Mouse (Mus musculus): ENCODE measurements around the gene Catip. TPM values are rescaled to one million over a fixed set of nuclear protein-coding genes. Genes with fewer than 3 reads are reported as not detected.

Catip gene
- polyA plus RNA-seq, 1 experiment from 2014 or later: 1.6 TPM

MicroRNAs within 50 kb of the gene (microRNA counts, 519-probe panel; counts per million panel counts)
- microRNA mmu-miR-26b: 3,726 counts per million, percentile 52 among the panel's probes with 10 or more counts

Small RNA genes within 50 kb of the gene (microRNA-seq; reads per million reads assigned to microRNA genes)
- gene Mir26b: 16,060 reads per million, percentile 97 among the genes with 10 or more reads in this experiment

Other genes starting within 250 kb of the Catip start
- gene Tns1, start 237.7 kb upstream of the Catip start, polyA plus RNA-seq (2015; fragmentation: Nextera tagmentation; extraction: Ambion mirVana): 10.3 and 13.0 TPM in 2 replicates
- 0.57 and 0.60 TPM in 2 replicates for gene Rufy4, start 236.6 kb upstream of the Catip start, polyA plus RNA-seq (2015; fragmentation: Nextera tagmentation; extraction: Ambion mirVana)
- gene Cxcr2, start 208.1 kb upstream of the Catip start, polyA plus RNA-seq (2015; fragmentation: Nextera tagmentation; extraction: Ambion mirVana): 0.10 and 0.17 TPM in 2 replicates
- not detected in 2 replicates for gene Cxcr1, start 167.5 kb upstream of the Catip start, polyA plus RNA-seq (2015; fragmentation: Nextera tagmentation; extraction: Ambion mirVana)
- 390 and 405 TPM in 2 replicates for gene Arpc2, start 126.0 kb upstream of the Catip start, polyA plus RNA-seq (2015; fragmentation: Nextera tagmentation; extraction: Ambion mirVana)
- 0.42 TPM in 1 of 2 replicates, not detected in the other for gene Gpbar1, start 83.6 kb upstream of the Catip start, polyA plus RNA-seq (2015; fragmentation: Nextera tagmentation; extraction: Ambion mirVana)
- 199 and 206 TPM in 2 replicates for gene Aamp, start 77.4 kb upstream of the Catip start, polyA plus RNA-seq (2015; fragmentation: Nextera tagmentation; extraction: Ambion mirVana)
- 98.2 and 102 TPM in 2 replicates for gene Pnkd, start 77.2 kb upstream of the Catip start, polyA plus RNA-seq (2015; fragmentation: Nextera tagmentation; extraction: Ambion mirVana)
- gene Tmbim1, start 56.5 kb upstream of the Catip start, polyA plus RNA-seq (2015; fragmentation: Nextera tagmentation; extraction: Ambion mirVana): 7.8 and 8.6 TPM in 2 replicates
- gene Slc11a1, start 13.1 kb downstream of the Catip start, polyA plus RNA-seq (2015; fragmentation: Nextera tagmentation; extraction: Ambion mirVana): 2.4 and 2.5 TPM in 2 replicates
- gene Ctdsp1, start 29.4 kb downstream of the Catip start, polyA plus RNA-seq (2015; fragmentation: Nextera tagmentation; extraction: Ambion mirVana): 18.5 and 19.8 TPM in 2 replicates
- 0.16 and 0.18 TPM in 2 replicates for gene Vil1, start 47.3 kb downstream of the Catip start, polyA plus RNA-seq (2015; fragmentation: Nextera tagmentation; extraction: Ambion mirVana)
- 49.6 and 51.6 TPM in 2 replicates for gene Cnot9, start 143.9 kb downstream of the Catip start, polyA plus RNA-seq (2015; fragmentation: Nextera tagmentation; extraction: Ambion mirVana)
- 3.4 and 4.1 TPM in 2 replicates for gene Plcd4, start 180.8 kb downstream of the Catip start, polyA plus RNA-seq (2015; fragmentation: Nextera tagmentation; extraction: Ambion mirVana)
- 27.2 and 28.1 TPM in 2 replicates for gene Usp37, start 182.2 kb downstream of the Catip start, polyA plus RNA-seq (2015; fragmentation: Nextera tagmentation; extraction: Ambion mirVana)
- gene Zfp142, start 226.1 kb downstream of the Catip start, polyA plus RNA-seq (2015; fragmentation: Nextera tagmentation; extraction: Ambion mirVana): 7.7 and 8.3 TPM in 2 replicates
- gene Bcs1l, start 226.2 kb downstream of the Catip start, polyA plus RNA-seq (2015; fragmentation: Nextera tagmentation; extraction: Ambion mirVana): 21.6 and 23.3 TPM in 2 replicates
- gene Rnf25, start 239.3 kb downstream of the Catip start, polyA plus RNA-seq (2015; fragmentation: Nextera tagmentation; extraction: Ambion mirVana): 46.4 and 47.5 TPM in 2 replicates
- 22.1 and 24.8 TPM in 2 replicates for gene Stk36, start 239.3 kb downstream of the Catip start, polyA plus RNA-seq (2015; fragmentation: Nextera tagmentation; extraction: Ambion mirVana)

All from hindbrain, embryonic 13.5 days (tissue).